Comparison of ENCODE assay signal across 8 mouse cellular contexts in genomic region chr16:76341636-76342035, GRCm38 (mm10). TPM values are rescaled to one million over a fixed set of nuclear protein-coding genes. Genes with fewer than 3 reads are reported as not detected.
DNase-seq lines count a peak whose midpoint lies in the region; ATAC-seq and TF ChIP-seq lines count a peak whose summit lies in the region.
"Had no signal": no experiment of that assay in that cellular context is flagged by ENCODE, and none has a peak within 500 bp of the region (broad histone marks: within the 10 kb centered on the region; RNA-seq: fewer than 3 reads in every experiment).

No protein-coding gene starts in this region.

- no peaks in the 10 kb centered on the region for H3K4me1 ChIP-seq in lung, embryonic 14.5 days (ENCODE audit: insufficient read depth)
- H3K4me1 ChIP-seq in hindbrain, embryonic 16.5 days (ENCODE audit: control insufficient read depth, insufficient read depth, low read depth, low read length) = no peaks in the 10 kb centered on the region

- peaks cover 21% of the 10 kb centered on the region; the same call in 1 of the 2 replicates for H3K36me3 ChIP-seq in lung, embryonic 14.5 days (ENCODE audit: insufficient read depth)
- no peaks in the 10 kb centered on the region for H3K36me3 ChIP-seq in hindbrain, embryonic 16.5 days (ENCODE audit: control insufficient read depth, insufficient read depth, low read length)

- no peak overlapping the region for H3K9ac ChIP-seq in lung, embryonic 14.5 days
- no peak overlapping the region for H3K9ac ChIP-seq in hindbrain, embryonic 16.5 days (ENCODE audit: low read depth, low read length)

- H3K27me3 ChIP-seq in lung, embryonic 14.5 days (ENCODE audit: insufficient read depth, low read length) = no peaks in the 10 kb centered on the region
- H3K27me3 ChIP-seq in hindbrain, embryonic 16.5 days (replicated peaks; ENCODE audit: control insufficient read depth, insufficient read depth, low read length) = no peaks in the 10 kb centered on the region

- no peak overlapping the region for H3K4me3 ChIP-seq in lung, embryonic 14.5 days (ENCODE audit: low read depth, low read length)
- H3K4me3 ChIP-seq in hindbrain, embryonic 16.5 days (ENCODE audit: low read length) = no peak overlapping the region

- no peak overlapping the region for H3K27ac ChIP-seq in lung, embryonic 14.5 days (ENCODE audit: low read depth)
- no peak overlapping the region for H3K27ac ChIP-seq in hindbrain, embryonic 16.5 days (ENCODE audit: low read depth, low read length)

- peak; percentile 71 for DNase-seq in 3T3-L1 (ENCODE audit: low read depth, low spot score)
- peak; percentile 61 for DNase-seq in CD4-positive helper T cell, adult 2 months (ENCODE audit: low read depth, low spot score)
- DNase-seq in heart, adult 8-10 months (ENCODE audit: low spot score) = peak; percentile 70
- peak; percentile 57 for DNase-seq in lung, embryonic 14.5 days
- no peak for DNase-seq in left cerebral cortex, adult 8-10 months (ENCODE audit: low spot score in 2 of 2)
- no peak for DNase-seq in right cerebral cortex, postnatal 14 days
- DNase-seq: layer of hippocampus, adult 9-11 months had no signal

- H3K4me2 ChIP-seq in lung, embryonic 14.5 days = no peak overlapping the region
- no peak overlapping the region for H3K4me2 ChIP-seq in hindbrain, embryonic 16.5 days (ENCODE audit: low read length)

- WGBS in lung, embryonic 14.5 days = 59% methylated on average over 8 of the region's 8 CpGs
- WGBS in hindbrain, embryonic 16.5 days = 86% methylated on average over 8 of the region's 8 CpGs

- no peaks in the 10 kb centered on the region for H3K9me3 ChIP-seq in lung, embryonic 14.5 days (ENCODE audit: low read depth, low read length)
- no peaks in the 10 kb centered on the region for H3K9me3 ChIP-seq in hindbrain, embryonic 16.5 days (ENCODE audit: control insufficient read depth, low read length)

- no peak for TF ChIP-seq CTCF in lung, embryonic 14.5 days (IDR thresholded peaks at IDR 0.05; ENCODE audit: low read depth)

- ATAC-seq in lung, embryonic 14.5 days (ENCODE audit: insufficient read depth) = peak; percentile 44
- no peak for ATAC-seq in hindbrain, embryonic 16.5 days

RNA-seq across cellular contexts. Expression of gene Nrip1, which starts 32.0 kb away (rescaled TPM):
- total RNA-seq in heart, adult 8-10 months (2022) = 10 to 100 TPM; 20.7 to 25.8 (median 24.1) TPM
- polyA plus RNA-seq in lung, embryonic 14.5 days (2014; fragmentation: Nextera tagmentation; extraction: Ambion mirVana) = 53.1 and 55.2 TPM in 2 replicates
- total RNA-seq in left cerebral cortex, adult 8-10 months (2022) = 10 to 100 TPM; 46.2 to 50.5 (median 48.1) TPM
- 29.0 and 30.4 TPM in 2 replicates for polyA plus RNA-seq in hindbrain, embryonic 16.5 days (2015; fragmentation: Nextera tagmentation; extraction: Ambion mirVana)

Comparison
In these comparisons a context has a peak if more than half of its experiments do, and no peak if none do; other contexts are left out.
1. DNase-seq: peak in 3T3-L1 (single experiment), CD4-positive helper T cell, adult 2 months (single experiment), heart, adult 8-10 months (single experiment) and lung, embryonic 14.5 days (single experiment); none in left cerebral cortex, adult 8-10 months (0 of 2) and right cerebral cortex, postnatal 14 days (single experiment).